Mouse (Mus musculus) bone marrow, adult 2 months (tissue): ENCODE measurements around the gene Nid2.

ENCODE experiments used
- CTCF ChIP-seq: fragments of 200-500 bp; IDR thresholded peaks from 2 replicates; pipeline ENCODE4 v1.5.1; 2011; ENCODE audit warnings: low read length, control low read depth; ENCODE audit not compliant: control insufficient read depth, insufficient read depth
- POLR2A ChIP-seq: fragments of 200-500 bp; IDR thresholded peaks from 2 replicates; pipeline ENCODE4 v1.6.1; 2011; ENCODE audit warnings: low read depth, mild to moderate bottlenecking, control low read depth, low read length, borderline replicate concordance; ENCODE audit not compliant: control insufficient read depth

GRCm38 (mm10) chr14:19713067-19713466 is 38.0 kb upstream of the Nid2 start:
- TF ChIP-seq CTCF (no peak), POLR2A (no peak)
